Mouse (Mus musculus) embryonic facial prominence, embryonic 13.5 days (tissue): ENCODE data around the gene Kif1a. TPM values are rescaled to one million over a fixed set of nuclear protein-coding genes. Genes with fewer than 3 reads are reported as not detected.

ENCODE experiments used
- ATAC-seq: fragments of 200-750 bp; cut with Nextera tagmentation; 2 replicates; pipeline ENCODE4 v1.8.0; 2017; ENCODE audit warnings: low read depth; ENCODE audit not compliant: insufficient number of reproducible peaks, insufficient read depth, low FRiP score, low TSS enrichment
- H3K27ac ChIP-seq: fragments of 300-500 bp; sonication (generic); 2 replicates; pipeline ENCODE4 v1.5.1; 2015; ENCODE audit warnings: moderate library complexity, mild to moderate bottlenecking, inconsistent platforms
- H3K27me3 ChIP-seq: fragments of 300-500 bp; sonication (generic); 2 replicates; pipeline ENCODE4 v1.6.1; 2015; ENCODE audit warnings: mild to moderate bottlenecking, inconsistent platforms
- H3K36me3 ChIP-seq: fragments of 300-500 bp; sonication (generic); 2 replicates; pipeline ENCODE4 v1.6.1; 2015; ENCODE audit warnings: mild to moderate bottlenecking, inconsistent platforms
- H3K4me1 ChIP-seq: fragments of 300-500 bp; sonication (generic); 2 replicates; pipeline ENCODE4 v1.6.1; 2015; ENCODE audit warnings: inconsistent platforms
- H3K4me2 ChIP-seq: fragments of 300-500 bp; sonication (generic); 2 replicates; pipeline ENCODE4 v1.6.1; 2015; ENCODE audit warnings: moderate library complexity, mild to moderate bottlenecking, inconsistent platforms
- H3K4me3 ChIP-seq: fragments of 300-500 bp; sonication (generic); 2 replicates; pipeline ENCODE4 v1.5.1; 2015; ENCODE audit warnings: mild to moderate bottlenecking, inconsistent platforms
- H3K9ac ChIP-seq: fragments of 300-500 bp; sonication (generic); 2 replicates; pipeline ENCODE4 v1.6.1; 2015; ENCODE audit warnings: mild to moderate bottlenecking, inconsistent platforms
- H3K9me3 ChIP-seq: fragments of 300-500 bp; sonication (generic); 2 replicates; pipeline ENCODE4 v1.6.1; 2016; ENCODE audit warnings: inconsistent platforms
- WGBS: fragments of 180-500 bp; shearing (Covaris S2); methylation state at CpG from one replicate; pipeline ENCODE4 v1.1.7; 2015; ENCODE audit warnings: mixed read lengths; 5-methylcytosine and 5-hydroxymethylcytosine counted together
- polyA plus RNA-seq: library from polyadenylated mRNA; unstranded; fragments of >200 nt; fragmentation: Nextera tagmentation; extraction: Ambion mirVana; gene quantifications from 2 replicates; pipeline ENCODE4 v1.2.1, GENCODE M21; 2015

The Kif1a gene
- polyA plus RNA-seq, 1 experiment from 2014 or later = 24.6 TPM

DNA sequence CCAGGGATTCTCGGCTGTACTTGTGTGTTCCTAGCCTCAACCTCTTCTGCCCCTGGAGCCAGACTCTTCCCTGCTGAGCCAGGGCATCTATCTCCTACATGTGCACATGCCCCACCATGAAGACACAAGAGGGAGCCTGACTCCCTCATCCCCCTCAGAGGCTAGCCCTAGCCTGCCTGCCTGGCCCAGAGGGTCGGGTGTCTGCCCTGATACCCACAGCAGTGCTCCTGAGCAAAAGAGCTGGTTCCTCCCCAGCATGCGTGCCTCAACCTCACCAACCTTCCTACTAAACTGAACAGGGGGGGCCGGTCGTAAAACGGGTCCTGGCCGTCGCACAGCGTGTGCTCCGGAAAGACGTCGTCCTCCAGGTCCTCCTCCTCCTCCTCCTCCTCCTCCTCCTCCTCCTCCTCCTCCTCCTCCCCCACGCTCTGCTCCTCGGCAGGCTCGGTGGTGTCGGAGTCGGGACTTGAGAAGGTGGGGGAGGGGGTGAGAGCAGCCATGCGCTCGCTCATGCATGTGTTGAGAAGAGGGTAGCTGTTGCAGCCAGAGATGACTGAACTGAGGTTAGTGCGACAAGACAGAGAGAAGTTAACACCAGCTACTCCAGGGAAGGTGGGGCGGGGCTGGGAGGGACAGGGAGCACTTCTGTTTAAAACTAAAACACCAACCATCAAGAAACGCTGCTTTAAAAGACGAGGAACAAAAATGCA, 50.5 kb downstream of the Kif1a start:
- Histone ChIP-seq H3K4me2 (no peak overlapping the region), H3K27me3 (no peaks in the 10 kb centered on the region), H3K4me3 (no peak overlapping the region), H3K4me1 (no peaks in the 10 kb centered on the region), H3K9ac (no peak overlapping the region), H3K36me3 (peaks cover 37% of the 10 kb centered on the region), H3K27ac (no peak overlapping the region), H3K9me3 (no peaks in the 10 kb centered on the region)
- WGBS = 60% methylated on average over 21 of the region's 23 CpGs
- ATAC-seq = no peak

DNA sequence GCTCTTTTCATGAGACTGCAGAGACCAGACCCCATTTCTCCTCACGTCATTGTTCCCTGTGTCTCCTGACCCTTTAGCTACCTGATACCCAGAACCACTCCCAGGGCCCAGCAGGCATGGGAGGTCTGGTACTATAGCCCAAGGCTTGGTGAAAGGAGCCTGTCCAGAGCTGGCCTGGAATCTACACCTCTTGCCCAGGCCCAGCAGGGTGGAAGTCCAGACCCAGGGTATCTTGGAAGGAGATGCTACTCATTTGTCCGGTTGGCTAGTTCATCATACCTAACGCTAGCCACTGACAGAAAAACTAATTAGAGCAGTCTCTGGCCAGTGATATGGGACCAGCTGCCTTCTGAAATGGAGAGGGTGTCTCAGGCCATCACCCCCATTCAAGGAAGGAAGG, 51.7 kb downstream of the Kif1a start:
- H3K4me3 ChIP-seq = no peak overlapping the region
- 86% methylated on average over 3 of the region's 3 CpGs for WGBS
- no peak overlapping the region for H3K4me2 ChIP-seq
- no peaks in the 10 kb centered on the region for H3K9me3 ChIP-seq
- H3K4me1 ChIP-seq = no peaks in the 10 kb centered on the region
- H3K27me3 ChIP-seq = no peaks in the 10 kb centered on the region
- no peak overlapping the region for H3K27ac ChIP-seq
- H3K9ac ChIP-seq = no peak overlapping the region
- ATAC-seq = no peak
- H3K36me3 ChIP-seq = peaks cover 25% of the 10 kb centered on the region; the same call in 1 of the 2 replicates

DNA sequence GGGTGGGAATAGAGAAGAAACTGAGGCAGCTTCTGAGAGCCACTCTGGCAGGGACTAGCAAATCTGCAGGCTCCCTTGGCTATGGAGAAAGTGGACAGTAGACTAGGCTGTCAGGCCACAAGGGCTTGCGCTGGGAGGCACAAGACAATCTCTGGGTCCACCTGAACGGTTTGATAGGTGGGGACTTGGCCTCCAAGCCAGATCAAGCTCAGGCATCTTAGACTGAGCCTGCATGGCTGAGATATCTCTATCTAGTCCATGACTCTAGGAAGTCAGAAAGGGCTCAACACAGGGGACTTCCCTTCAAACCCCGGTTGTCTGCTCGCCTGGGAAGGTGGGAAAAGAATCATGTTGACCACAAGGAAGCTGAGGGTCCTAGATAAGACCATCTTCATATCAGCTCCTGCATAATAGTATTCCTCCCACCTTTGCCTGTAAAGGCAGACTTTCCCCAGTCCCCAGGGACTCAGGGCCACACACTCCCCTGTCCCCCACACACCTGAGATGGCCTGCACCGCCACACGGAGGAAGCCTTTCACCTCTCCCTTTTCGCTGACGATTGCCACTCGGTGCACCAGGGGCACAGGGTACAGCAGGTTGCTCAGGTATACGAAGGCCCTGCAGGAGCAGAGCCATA, 55.5 kb downstream of the Kif1a start:
- ATAC-seq = no peak
- Histone ChIP-seq H3K9me3 (no peaks in the 10 kb centered on the region), H3K4me2 (no peak overlapping the region), H3K27ac (no peak overlapping the region), H3K36me3 (peaks cover 27% of the 10 kb centered on the region), H3K4me3 (no peak overlapping the region), H3K27me3 (no peaks in the 10 kb centered on the region), H3K4me1 (no peaks in the 10 kb centered on the region), H3K9ac (no peak overlapping the region)
- WGBS = 88% methylated on average over 10 of the region's 10 CpGs

DNA sequence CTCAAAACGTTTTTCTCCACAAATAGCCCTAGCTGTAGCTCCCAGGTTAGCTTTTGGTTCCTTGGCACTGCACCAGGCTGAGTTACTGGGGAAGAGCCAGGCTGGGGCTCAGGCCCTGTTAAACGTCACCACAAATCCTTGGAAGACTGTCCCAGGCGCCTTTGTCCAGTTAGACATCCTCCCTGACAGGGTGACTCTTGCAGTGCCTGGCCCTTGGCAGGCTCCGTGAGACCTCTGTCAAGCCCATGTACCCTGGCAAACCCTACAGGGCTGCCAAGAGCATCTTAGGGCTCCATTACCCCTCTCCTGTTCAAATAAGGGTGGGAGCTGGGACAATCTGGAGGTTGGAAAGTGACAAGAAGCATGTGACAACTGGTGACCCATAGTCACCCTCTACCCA, 65.8 kb downstream of the Kif1a start:
- no peaks in the 10 kb centered on the region for H3K4me1 ChIP-seq
- peaks cover 35% of the 10 kb centered on the region for H3K36me3 ChIP-seq
- no peak for ATAC-seq
- WGBS = 70% methylated on average over 4 of the region's 4 CpGs
- no peak overlapping the region for H3K4me2 ChIP-seq
- no peaks in the 10 kb centered on the region for H3K9me3 ChIP-seq
- no peak overlapping the region for H3K27ac ChIP-seq
- H3K4me3 ChIP-seq = no peak overlapping the region
- H3K27me3 ChIP-seq = no peaks in the 10 kb centered on the region
- no peak overlapping the region for H3K9ac ChIP-seq

DNA sequence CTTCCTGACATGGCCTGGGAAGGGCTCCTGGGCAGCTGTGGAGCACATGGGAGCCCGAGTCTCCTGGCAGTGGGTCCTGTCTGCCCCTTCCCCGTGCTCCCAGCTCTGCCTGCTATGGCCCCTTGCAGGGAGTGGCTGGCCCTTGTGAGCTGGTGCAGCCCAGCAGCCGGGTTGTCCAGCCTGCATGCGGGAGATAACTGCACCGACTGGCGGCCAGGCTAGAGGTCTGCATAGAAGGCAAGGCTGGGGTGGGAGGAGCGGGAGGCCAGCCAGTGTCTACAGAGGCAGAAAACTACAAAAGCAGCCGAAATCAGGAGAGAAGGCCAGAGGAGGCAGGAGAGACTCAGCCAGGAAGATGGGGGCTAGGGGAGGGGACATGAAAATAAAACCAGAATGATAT, 67.8 kb downstream of the Kif1a start:
- H3K27me3 ChIP-seq = no peaks in the 10 kb centered on the region
- no peaks in the 10 kb centered on the region for H3K4me1 ChIP-seq
- H3K9ac ChIP-seq = no peak overlapping the region
- H3K9me3 ChIP-seq = no peaks in the 10 kb centered on the region
- no peak for ATAC-seq
- H3K27ac ChIP-seq = no peak overlapping the region
- H3K4me3 ChIP-seq = no peak overlapping the region
- 66% methylated on average over 8 of the region's 8 CpGs for WGBS
- H3K4me2 ChIP-seq = no peak overlapping the region
- H3K36me3 ChIP-seq = peaks cover 22% of the 10 kb centered on the region

DNA sequence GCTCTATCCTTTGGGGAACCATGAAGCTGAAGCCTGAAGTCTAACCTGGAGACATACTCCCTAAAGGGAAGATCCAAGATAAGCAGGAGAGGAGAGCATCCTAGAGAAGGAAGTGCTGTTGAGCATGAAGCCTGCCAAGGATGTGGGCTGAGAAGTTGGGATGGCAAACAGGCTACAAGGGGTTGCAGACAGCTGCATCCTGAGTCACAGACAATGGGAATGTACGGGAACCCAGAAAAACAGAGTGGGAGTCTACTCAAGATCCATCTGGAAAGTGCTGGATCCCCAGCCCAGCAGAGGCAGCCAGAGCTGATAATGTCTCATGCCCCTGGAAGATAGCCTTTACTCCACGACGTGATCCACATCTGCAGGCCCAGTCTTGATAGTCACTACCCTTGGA, 70.6 kb downstream of the Kif1a start:
- Histone ChIP-seq H3K27me3 (no peaks in the 10 kb centered on the region), H3K4me2 (no peak overlapping the region), H3K9me3 (no peaks in the 10 kb centered on the region), H3K4me3 (no peak overlapping the region), H3K4me1 (no peaks in the 10 kb centered on the region), H3K36me3 (peaks cover 2% of the 10 kb centered on the region; the same call in 1 of the 2 replicates), H3K27ac (no peak overlapping the region), H3K9ac (no peak overlapping the region)
- 84% methylated on average over 3 of the region's 3 CpGs for WGBS
- ATAC-seq = no peak

DNA sequence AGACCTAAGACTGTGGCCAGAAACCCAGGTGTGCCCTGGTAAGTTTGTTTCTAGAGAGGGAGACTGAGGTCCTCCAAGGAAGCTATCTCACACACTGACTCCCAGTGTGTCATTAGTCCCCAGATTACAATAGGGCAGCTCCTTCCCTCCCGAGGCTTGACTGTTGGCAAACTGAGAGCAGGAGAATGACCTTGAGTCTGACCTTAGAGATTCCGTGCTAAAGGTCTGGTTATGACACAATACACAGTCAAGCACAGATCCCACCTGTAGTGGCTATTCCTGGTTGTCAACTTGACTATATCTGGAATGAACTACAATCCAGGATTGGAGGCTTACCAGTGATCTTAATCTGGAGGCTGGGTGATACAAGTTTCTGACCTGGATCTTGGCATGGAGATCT, 71.7 kb downstream of the Kif1a start:
- 61% methylated on average over 2 of the region's 2 CpGs for WGBS
- Histone ChIP-seq H3K27me3 (no peaks in the 10 kb centered on the region), H3K27ac (no peak overlapping the region), H3K4me2 (no peak overlapping the region), H3K4me1 (no peaks in the 10 kb centered on the region), H3K9me3 (no peaks in the 10 kb centered on the region), H3K4me3 (no peak overlapping the region), H3K9ac (no peak overlapping the region), H3K36me3 (no peaks in the 10 kb centered on the region)
- no peak for ATAC-seq

DNA sequence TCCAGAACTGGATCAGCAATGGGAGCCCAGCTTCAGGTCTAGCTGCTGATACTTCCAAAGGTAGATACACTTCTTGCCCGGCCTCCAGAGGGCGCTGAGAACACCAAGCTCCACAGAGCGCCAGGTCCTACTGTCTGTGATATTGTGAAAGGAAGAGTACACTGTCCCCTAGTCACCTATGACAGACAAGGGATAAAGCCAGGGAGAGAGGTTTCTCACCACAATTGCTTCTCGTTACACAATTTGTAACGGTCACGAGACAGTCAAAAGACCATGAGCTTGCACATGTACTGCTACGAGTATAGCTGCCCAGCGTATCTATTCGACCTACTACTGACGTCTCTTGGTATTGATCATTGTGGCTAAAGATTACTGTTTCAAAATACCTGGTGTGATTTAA, 72.4 kb downstream of the Kif1a start:
- Histone ChIP-seq H3K4me3 (no peak overlapping the region), H3K27ac (no peak overlapping the region), H3K4me1 (no peaks in the 10 kb centered on the region), H3K27me3 (no peaks in the 10 kb centered on the region), H3K4me2 (no peak overlapping the region), H3K9ac (no peak overlapping the region), H3K9me3 (no peaks in the 10 kb centered on the region), H3K36me3 (no peaks in the 10 kb centered on the region)
- no peak for ATAC-seq
- 85% methylated on average over 10 of the region's 10 CpGs for WGBS

DNA sequence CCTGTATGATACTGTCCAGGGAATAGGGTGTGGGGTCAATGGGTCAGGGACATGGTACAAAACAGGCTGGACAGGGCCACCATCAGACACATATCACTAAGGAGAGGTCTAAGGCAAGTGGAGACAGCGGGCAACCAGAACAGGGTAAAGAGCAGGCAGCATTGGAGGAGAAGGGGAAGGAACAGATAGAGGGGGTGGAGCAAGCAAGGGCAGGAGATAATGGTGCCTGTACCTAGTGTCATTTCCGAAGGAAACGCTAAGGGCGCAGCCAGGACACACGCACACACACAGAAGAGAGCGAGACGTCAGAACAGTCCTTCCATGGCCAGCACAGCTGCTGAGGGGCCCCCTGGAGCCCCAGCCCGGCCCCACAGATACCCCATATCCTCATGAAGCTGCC, 75.2 kb downstream of the Kif1a start:
- Histone ChIP-seq H3K36me3 (peaks cover 6% of the 10 kb centered on the region; the same call in 1 of the 2 replicates), H3K4me1 (no peaks in the 10 kb centered on the region), H3K27ac (no peak overlapping the region), H3K9ac (no peak overlapping the region), H3K9me3 (no peaks in the 10 kb centered on the region), H3K4me2 (no peak overlapping the region), H3K4me3 (no peak overlapping the region), H3K27me3 (no peaks in the 10 kb centered on the region)
- WGBS = 87% methylated on average over 8 of the region's 8 CpGs
- no peak for ATAC-seq

DNA sequence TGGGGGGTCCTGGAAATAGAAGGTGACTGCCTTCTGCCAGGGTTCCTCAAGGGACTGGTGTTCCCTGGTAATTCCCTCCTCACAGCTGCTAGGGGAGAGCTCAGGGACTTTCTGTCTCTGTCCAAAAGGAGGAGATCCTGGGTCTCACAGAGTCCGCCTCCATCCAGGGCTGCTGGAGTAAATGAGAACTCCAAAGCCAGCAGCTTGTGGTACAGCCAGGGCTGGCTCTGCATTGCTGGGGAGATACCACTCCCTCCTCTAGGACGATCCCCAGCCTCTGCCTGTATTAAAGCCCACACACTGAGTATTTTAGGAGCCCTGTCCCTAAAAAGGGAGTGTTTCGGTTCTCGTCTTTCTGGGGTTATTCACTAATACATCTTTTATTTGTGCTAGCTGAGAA, 81.1 kb downstream of the Kif1a start:
- Histone ChIP-seq H3K4me2 (no peak overlapping the region), H3K27me3 (no peaks in the 10 kb centered on the region), H3K36me3 (peaks cover 8% of the 10 kb centered on the region; the same call in 1 of the 2 replicates), H3K4me1 (no peaks in the 10 kb centered on the region), H3K4me3 (no peak overlapping the region), H3K9me3 (no peaks in the 10 kb centered on the region), H3K9ac (no peak overlapping the region), H3K27ac (no peak overlapping the region)
- no peak for ATAC-seq
- 76% methylated on average over 4 of the region's 4 CpGs for WGBS

DNA sequence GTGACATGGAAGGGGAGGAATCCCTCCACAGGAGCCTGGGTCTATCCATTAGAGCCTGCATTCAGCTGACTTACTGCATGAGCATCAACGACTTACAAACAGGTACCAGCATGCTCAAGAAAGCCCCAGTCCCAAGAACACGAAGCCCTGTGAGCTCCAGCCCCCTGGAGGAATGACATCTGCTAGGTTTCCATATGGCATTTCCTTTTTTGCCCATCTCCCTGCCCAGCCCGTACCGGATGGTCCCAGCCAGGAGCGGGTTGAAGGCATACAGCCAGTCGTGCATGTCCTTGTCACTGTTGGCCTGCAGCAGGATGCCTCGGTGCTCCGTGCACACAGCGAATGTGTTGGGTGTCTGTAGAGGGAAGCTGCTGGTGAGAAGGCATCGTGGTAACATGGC, 83.0 kb downstream of the Kif1a start:
- Histone ChIP-seq H3K9ac (no peak overlapping the region), H3K27me3 (no peaks in the 10 kb centered on the region), H3K4me3 (no peak overlapping the region), H3K27ac (no peak overlapping the region), H3K4me2 (no peak overlapping the region), H3K36me3 (peaks cover 8% of the 10 kb centered on the region; the same call in 1 of the 2 replicates), H3K9me3 (no peaks in the 10 kb centered on the region), H3K4me1 (no peaks in the 10 kb centered on the region)
- WGBS = 78% methylated on average over 10 of the region's 10 CpGs
- ATAC-seq = no peak

DNA sequence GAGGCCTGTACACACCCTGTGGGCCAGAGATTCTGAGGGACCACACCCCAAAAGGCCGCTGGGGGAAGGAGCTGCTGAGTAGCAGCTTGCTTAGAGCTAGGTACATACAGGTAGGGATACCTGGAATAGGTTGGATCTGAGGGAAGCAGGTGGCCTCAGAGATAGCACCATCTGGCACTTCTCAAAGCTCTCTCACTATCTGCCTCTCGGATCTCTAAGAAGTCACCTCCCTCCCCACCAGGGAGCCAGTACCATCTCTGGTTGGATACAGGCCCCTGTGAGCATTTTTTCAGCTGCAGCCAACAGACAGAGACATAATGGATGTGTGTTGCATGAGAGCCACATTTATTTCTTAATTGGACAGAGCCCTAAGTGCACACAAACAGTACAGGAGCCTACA, 86.6 kb downstream of the Kif1a start:
- H3K4me3 ChIP-seq = no peak overlapping the region
- WGBS = 47% methylated on average over 2 of the region's 2 CpGs
- H3K9ac ChIP-seq = no peak overlapping the region
- H3K27me3 ChIP-seq = 0 out of 2 replicates have a peak, but pooled peaks cover 2% of the 10 kb centered on the region
- no peak overlapping the region for H3K27ac ChIP-seq
- no peaks in the 10 kb centered on the region for H3K4me1 ChIP-seq
- no peak for ATAC-seq
- 0 out of 2 replicates have a peak, but pooled peaks cover 2% of the 10 kb centered on the region for H3K36me3 ChIP-seq
- no peak overlapping the region for H3K4me2 ChIP-seq
- no peaks in the 10 kb centered on the region for H3K9me3 ChIP-seq
